Mouse (Mus musculus) MEL (cell line): ENCODE results near the gene Usp39. TPM values are rescaled to one million over a fixed set of nuclear protein-coding genes. Genes with fewer than 3 reads are reported as not detected.
A peak's percentile ranks its signal among the peaks of the same experiment; 100 is the strongest.

Experiments used
- DNase-seq: peaks from one replicate; pipeline ENCODE4 v3.0.0; 2011; ENCODE audit warnings: low read depth, low spot score
- H3K27ac ChIP-seq: 2 replicates; pipeline ENCODE4 v1.5.1; 2012; ENCODE audit warnings: low read depth, mild to moderate bottlenecking, control low read depth, low read length, moderate library complexity; ENCODE audit not compliant: control insufficient read depth
- H3K27me3 ChIP-seq, 2 experiments: fragments of 150-350 bp in 1 of 2; sonication (generic) in 1 of 2; 2 replicates each; pipeline ENCODE4 v1.6.1; 2012; ENCODE audit warnings: low read length in 2 of 2, mild to moderate bottlenecking in 2 of 2, improper control_type of control experiment in 1 of 2, moderate library complexity in 1 of 2; ENCODE audit not compliant: insufficient read depth in 2 of 2, control insufficient read depth in 1 of 2
- H3K36me3 ChIP-seq, 2 experiments: 2 replicates each; pipeline ENCODE4 v1.6.1; 2012 to 2014; ENCODE audit warnings: low read length in 2 of 2, improper control_type of control experiment in 1 of 2, inconsistent platforms in 1 of 2, mild to moderate bottlenecking in 1 of 2; ENCODE audit not compliant: insufficient read depth in 2 of 2, control insufficient read depth in 1 of 2
- H3K4me1 ChIP-seq, 2 experiments: fragments of 150-350 bp in 1 of 2; sonication (generic) in 1 of 2; 2 replicates each; pipeline ENCODE4 v1.6.1; 2012; ENCODE audit warnings: low read length in 2 of 2, improper control_type of control experiment in 1 of 2, mild to moderate bottlenecking in 1 of 2; ENCODE audit not compliant: insufficient read depth in 2 of 2, control insufficient read depth in 1 of 2
- H3K4me3 ChIP-seq, 2 experiments: fragments of 150-350 bp in 1 of 2; sonication (generic) in 1 of 2; 2 replicates each; pipeline ENCODE4 v1.5.1; 2012; ENCODE audit warnings: low read depth in 2 of 2, low read length in 2 of 2, mild to moderate bottlenecking in 2 of 2, moderate library complexity in 2 of 2, control low read depth in 1 of 2, improper control_type of control experiment in 1 of 2; ENCODE audit not compliant: control insufficient read depth in 1 of 2, insufficient read depth in 1 of 2
- H3K79me2 ChIP-seq: 2 replicates; pipeline ENCODE4 v1.6.1; 2012; ENCODE audit warnings: mild to moderate bottlenecking, low read length, moderate library complexity; ENCODE audit not compliant: control insufficient read depth, poor library complexity, insufficient read depth
- H3K9ac ChIP-seq: 2 replicates; pipeline ENCODE4 v1.6.1; 2012; ENCODE audit warnings: low read depth, mild to moderate bottlenecking, control low read depth, low read length, moderate library complexity; ENCODE audit not compliant: control insufficient read depth, poor library complexity, severe bottlenecking
- H3K9me3 ChIP-seq: fragments of 150-350 bp; sonication (generic); replicated peaks from 2 replicates; pipeline ENCODE4 v1.6.1; 2012; ENCODE audit warnings: mild to moderate bottlenecking, low read length, improper control_type of control experiment, moderate library complexity; ENCODE audit not compliant: insufficient read depth
- CHD2 ChIP-seq: IDR thresholded peaks from 2 replicates; pipeline ENCODE4 v1.6.1; 2011; ENCODE audit warnings: low read length, improper control_type of control experiment
- CTCF ChIP-seq, 3 experiments: IDR thresholded peaks in 2 of 3; conservative IDR thresholded peaks in 1 of 3; 2 replicates each; pipeline ENCODE4 v1.5.1; 2011 to 2012; ENCODE audit warnings: low read length in 3 of 3, low read depth in 2 of 3, mild to moderate bottlenecking in 2 of 3, improper control_type of control experiment in 1 of 3, inconsistent platforms in 1 of 3, mixed read lengths in 1 of 3, moderate library complexity in 1 of 3; ENCODE audit not compliant: control insufficient read depth in 1 of 3, insufficient read depth in 1 of 3, poor library complexity in 1 of 3, severe bottlenecking in 1 of 3
- E2F4 ChIP-seq: IDR thresholded peaks from 2 replicates; pipeline ENCODE4 v1.6.1; 2011; ENCODE audit warnings: low read depth, low read length, improper control_type of control experiment, borderline replicate concordance
- ELF1 ChIP-seq: IDR thresholded peaks from 2 replicates; pipeline ENCODE4 v1.6.1; 2014; ENCODE audit warnings: low read depth, mild to moderate bottlenecking, inconsistent platforms, low read length, improper control_type of control experiment, moderate library complexity
- GATA1 ChIP-seq: IDR thresholded peaks from 2 replicates; pipeline ENCODE4 v1.6.1; 2011; ENCODE audit warnings: low read depth, low read length, improper control_type of control experiment
- KAT2A ChIP-seq: conservative IDR thresholded peaks from 2 replicates; pipeline ENCODE4 v1.6.1; 2012; ENCODE audit warnings: low read depth, low read length, improper control_type of control experiment, inconsistent platforms
- MAFK ChIP-seq: IDR thresholded peaks from 2 replicates; pipeline ENCODE4 v1.6.1; 2011; ENCODE audit warnings: low read depth, mild to moderate bottlenecking, low read length, improper control_type of control experiment, borderline replicate concordance
- MAX ChIP-seq: IDR thresholded peaks from 2 replicates; pipeline ENCODE4 v1.6.1; 2011; ENCODE audit warnings: low read length, improper control_type of control experiment
- MAZ ChIP-seq: IDR thresholded peaks from 2 replicates; pipeline ENCODE4 v1.6.1; 2012; ENCODE audit warnings: low read depth, mild to moderate bottlenecking, inconsistent platforms, low read length, improper control_type of control experiment
- MEF2A ChIP-seq: IDR thresholded peaks from 2 replicates; pipeline ENCODE4 v1.6.1; 2014; ENCODE audit warnings: low read depth, mild to moderate bottlenecking, inconsistent platforms, low read length, improper control_type of control experiment; ENCODE audit not compliant: poor library complexity, insufficient replicate concordance, severe bottlenecking; ENCODE audit errors: extremely low read depth
- MXI1 ChIP-seq: IDR thresholded peaks from 2 replicates; pipeline ENCODE4 v1.6.1; 2011; ENCODE audit warnings: mild to moderate bottlenecking, low read depth, low read length, improper control_type of control experiment
- MYB ChIP-seq: IDR thresholded peaks from 2 replicates; pipeline ENCODE4 v1.6.1; 2011; ENCODE audit warnings: mild to moderate bottlenecking, low read depth, low read length, improper control_type of control experiment
- MYC ChIP-seq: IDR thresholded peaks from 2 replicates; pipeline ENCODE4 v1.6.1; 2011; ENCODE audit warnings: low read depth, mild to moderate bottlenecking, low read length, improper control_type of control experiment, moderate library complexity
- NRF1 ChIP-seq: IDR thresholded peaks from 2 replicates; pipeline ENCODE4 v1.6.1; 2014; ENCODE audit warnings: low read depth, mild to moderate bottlenecking, inconsistent platforms, low read length, improper control_type of control experiment, moderate library complexity; ENCODE audit not compliant: poor library complexity, insufficient read depth, severe bottlenecking
- POLR2AphosphoS2 ChIP-seq: IDR thresholded peaks from 2 replicates; pipeline ENCODE4 v1.6.1; 2011; ENCODE audit warnings: low read length, improper control_type of control experiment
- POLR2AphosphoS5 ChIP-seq: IDR thresholded peaks from 2 replicates; pipeline ENCODE4 v1.6.1; 2012; ENCODE audit warnings: low read depth, borderline replicate concordance, mild to moderate bottlenecking, inconsistent platforms, low read length, moderate library complexity, mixed read lengths
- SMC3 ChIP-seq: IDR thresholded peaks from 2 replicates; pipeline ENCODE4 v1.6.1; 2011; ENCODE audit warnings: low read depth, low read length, improper control_type of control experiment
- TBP ChIP-seq: IDR thresholded peaks from 2 replicates; pipeline ENCODE4 v1.8.0; 2011; ENCODE audit warnings: low read depth, low read length, improper control_type of control experiment
- TCF12 ChIP-seq: IDR thresholded peaks from 2 replicates; pipeline ENCODE4 v1.6.1; 2014; ENCODE audit warnings: low read depth, mild to moderate bottlenecking, inconsistent platforms, low read length, improper control_type of control experiment, moderate library complexity
- UBTF ChIP-seq: IDR thresholded peaks from 2 replicates; pipeline ENCODE4 v1.6.1; 2012; ENCODE audit warnings: low read depth, mild to moderate bottlenecking, inconsistent platforms, low read length, improper control_type of control experiment, moderate library complexity, borderline replicate concordance; ENCODE audit not compliant: insufficient read depth
- USF2 ChIP-seq, 2 experiments: IDR thresholded peaks; 2 replicates each; pipeline ENCODE4 v1.6.1; 2011 to 2012; ENCODE audit warnings: improper control_type of control experiment in 2 of 2, low read length in 2 of 2, borderline replicate concordance in 1 of 2, inconsistent platforms in 1 of 2, low read depth in 1 of 2, mild to moderate bottlenecking in 1 of 2; ENCODE audit not compliant: insufficient read depth in 1 of 2
- ZC3H11A ChIP-seq: IDR thresholded peaks from 2 replicates; pipeline ENCODE4 v1.6.1; 2012; ENCODE audit warnings: low read depth, mild to moderate bottlenecking, inconsistent platforms, low read length, improper control_type of control experiment
- ZMIZ1 ChIP-seq: IDR thresholded peaks from 2 replicates; pipeline ENCODE4 v1.6.1; 2012; ENCODE audit warnings: low read depth, mild to moderate bottlenecking, inconsistent platforms, low read length, improper control_type of control experiment, moderate library complexity
- polyA plus RNA-seq, 2 experiments: library from polyadenylated mRNA; stranded (reverse) in 1 of 2; unstranded in 1 of 2; fragments of >175 nt in 1 of 2; fragments of >200 nt in 1 of 2; gene quantifications; 2 replicates each; pipeline versions ENCODE4 v1.2.1 to v1.2.4; 2012; ENCODE audit warnings: low replicate concordance in 2 of 2, low read depth in 1 of 2; ENCODE audit not compliant: insufficient read length in 2 of 2, insufficient read depth in 1 of 2, missing spikeins in 1 of 2
- total RNA-seq: library from RNA; depleted of rRNA; stranded (reverse); fragments of 300-350 nt; gene quantifications from 2 replicates; pipeline ENCODE4 v1.2.3, GENCODE M21; 2012

Gene Usp39
- total and polyA plus RNA-seq, 3 experiments: 103 to 106 TPM; not detected in 1

DNA sequence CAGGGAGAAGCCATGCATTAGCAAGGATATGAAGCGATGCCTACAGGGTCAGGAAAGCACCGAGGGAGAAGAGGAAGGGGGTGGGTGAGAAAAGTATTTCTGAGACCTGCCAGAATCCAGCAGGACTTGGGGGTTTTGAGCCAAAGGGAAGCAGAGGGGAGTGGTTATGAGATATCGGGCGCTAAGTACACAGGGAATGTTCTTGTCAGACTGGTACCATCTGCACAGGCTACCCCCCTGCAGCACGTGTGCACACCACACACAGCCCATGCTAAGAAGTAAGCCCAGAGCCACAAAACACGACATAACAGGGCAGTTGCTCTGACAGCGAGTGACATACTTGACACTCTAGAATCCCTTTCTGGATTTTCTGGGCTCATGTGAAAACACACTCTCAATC lies 29.2 kb upstream of the Usp39 start:
- Histone ChIP-seq H3K27ac (peak overlapping the region; percentile 76; the same call in 1 of the 2 replicates), H3K4me3 (no peak overlapping the region)

DNA sequence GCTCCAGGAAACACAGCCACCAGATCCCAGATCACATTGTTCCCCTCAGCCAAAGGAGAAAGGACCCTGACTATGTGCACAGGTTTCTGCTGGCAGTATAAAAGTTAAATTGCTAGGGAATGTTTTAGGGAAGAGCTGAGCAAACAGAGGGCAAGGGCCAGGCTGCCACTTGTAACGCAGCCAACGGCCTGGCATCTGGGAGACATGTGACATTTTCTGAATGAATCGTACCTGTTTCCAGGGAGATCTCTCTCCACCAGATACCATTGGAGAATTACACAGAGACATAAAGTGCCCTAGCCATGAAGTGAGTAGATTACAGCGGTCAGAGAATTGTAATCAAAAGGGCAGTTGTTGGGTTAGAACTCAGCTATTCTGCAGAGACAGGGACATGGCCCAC lies 28.2 kb upstream of the Usp39 start:
- Histone ChIP-seq H3K4me1 (peaks cover 6 to 32% of the 10 kb centered on the region in 2 experiments), H3K4me3 (no peak overlapping the region)

More for the DNA sequence above, 29.2 kb upstream of the Usp39 start:
- Histone ChIP-seq H3K4me1 (peaks cover 7 to 32% of the 10 kb centered on the region in 2 experiments), H3K36me3 (peaks cover 13 to 42% of the 10 kb centered on the region in 2 experiments), H3K27me3 (no peaks in the 10 kb centered on the region), H3K79me2 (peaks cover 54% of the 10 kb centered on the region), H3K9ac (peak overlapping the region; percentile 1; the same call in 1 of the 2 replicates), H3K9me3 (no peaks in the 10 kb centered on the region)
- no peak for TF ChIP-seq GATA1
- TF ChIP-seq CHD2: no peak
- TF ChIP-seq CTCF (IDR thresholded peaks at IDR 0.05 in 2 of 3, conservative IDR thresholded peaks at IDR 0.05 in 1 of 3; ENCODE audit: control insufficient read depth in 1 of 3, insufficient read depth in 1 of 3, low read depth in 2 of 3, low read length in 3 of 3, poor library complexity in 1 of 3, severe bottlenecking in 1 of 3): no peak
- no peak for TF ChIP-seq MYB
- TF ChIP-seq MAZ: no peak
- no peak for TF ChIP-seq NRF1
- no peak for TF ChIP-seq UBTF
- peak; percentile 24 for DNase-seq

DNA sequence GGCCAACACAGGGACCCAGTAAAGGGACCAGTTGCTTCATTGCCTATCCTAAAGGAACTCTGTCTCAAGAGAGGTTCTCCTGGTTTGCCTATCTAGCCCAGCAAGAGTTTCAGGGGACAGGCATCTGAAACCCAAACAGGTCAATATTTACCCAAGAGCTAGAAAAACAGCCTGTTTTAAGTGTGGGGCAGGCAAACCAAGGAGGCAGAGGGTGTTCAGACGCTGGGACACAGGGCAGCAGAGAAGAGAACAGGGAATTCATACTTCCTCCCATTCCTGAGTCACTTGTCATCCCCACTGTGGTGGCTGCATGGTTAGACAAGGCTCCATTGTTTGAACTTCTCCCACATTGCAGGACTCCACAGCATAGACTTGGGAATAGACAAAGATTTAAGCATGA lies 26.6 kb upstream of the Usp39 start:
- no peak for DNase-seq
- H3K27ac ChIP-seq: no peak overlapping the region
- no peak for TF ChIP-seq E2F4
- no peak for TF ChIP-seq ELF1
- no peak for TF ChIP-seq USF2 (IDR thresholded peaks at IDR 0.05; ENCODE audit: borderline replicate concordance in 1 of 2, insufficient read depth in 1 of 2, low read depth in 1 of 2, low read length in 2 of 2)
- TF ChIP-seq ZC3H11A: no peak
- no peak for TF ChIP-seq MXI1
- TF ChIP-seq KAT2A: no peak
- no peak for TF ChIP-seq MAFK
- no peak for TF ChIP-seq SMC3
- no peak for TF ChIP-seq TCF12
- no peak for TF ChIP-seq MAX
- TF ChIP-seq MYC: no peak
- TF ChIP-seq UBTF: no peak
- no peak overlapping the region for H3K9ac ChIP-seq
- H3K79me2 ChIP-seq: peaks cover 30% of the 10 kb centered on the region
- H3K27me3 ChIP-seq: no peaks in the 10 kb centered on the region
- no peaks in the 10 kb centered on the region for H3K9me3 ChIP-seq
- peaks cover 4 to 28% of the 10 kb centered on the region in 2 experiments for H3K4me1 ChIP-seq
- no peak overlapping the region for H3K4me3 ChIP-seq
- peaks cover 8 to 30% of the 10 kb centered on the region in 2 experiments for H3K36me3 ChIP-seq

More for the DNA sequence above, 28.2 kb upstream of the Usp39 start:
- TF ChIP-seq NRF1: no peak
- no peak for TF ChIP-seq MEF2A
- TF ChIP-seq ZMIZ1: no peak
- no peak for TF ChIP-seq MYC
- TF ChIP-seq MAX: no peak
- TF ChIP-seq POLR2AphosphoS2: no peak; the same call in 1 of the 2 replicates
- TF ChIP-seq POLR2AphosphoS5: no peak
- TF ChIP-seq MYB: no peak
- no peak for TF ChIP-seq TBP
- TF ChIP-seq ZC3H11A: no peak
- TF ChIP-seq, all 39 proteins: peak for 0
- Histone ChIP-seq H3K79me2 (peaks cover 44% of the 10 kb centered on the region), H3K9ac (no peak overlapping the region), H3K27ac (no peak overlapping the region), H3K9me3 (no peaks in the 10 kb centered on the region), H3K36me3 (peaks cover 13 to 41% of the 10 kb centered on the region in 2 experiments), H3K27me3 (no peaks in the 10 kb centered on the region)
- no peak for DNase-seq
